ENCODE assay signal across 23 mouse cellular contexts in the genomic region with DNA sequence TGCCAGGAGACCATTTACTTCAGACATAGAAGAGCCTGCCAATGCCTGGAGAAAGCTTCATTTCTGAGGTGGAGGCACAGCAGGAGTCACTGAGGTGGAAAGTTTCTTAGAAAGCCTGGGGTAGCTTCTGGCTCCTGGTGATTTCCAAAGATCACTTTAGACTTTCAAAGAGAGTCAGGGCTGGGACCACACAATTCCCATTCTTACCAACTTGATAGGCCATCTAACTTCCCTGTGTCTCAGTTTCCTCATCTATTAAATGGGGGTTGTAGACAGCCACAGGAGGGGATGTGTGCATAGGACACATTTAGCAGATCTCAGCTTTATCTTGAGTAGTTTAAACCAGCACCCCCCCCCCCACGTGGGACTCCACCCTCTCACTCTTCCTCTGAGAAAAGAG. TPM values are rescaled to one million over a fixed set of nuclear protein-coding genes. Genes with fewer than 3 reads are reported as not detected.
A peak's percentile ranks its signal among the peaks of the same experiment; 100 is the strongest.
DNase-seq lines count a peak whose midpoint lies in the region; ATAC-seq and TF ChIP-seq lines count a peak whose summit lies in the region.
"Had no signal": no experiment of that assay in that cellular context is flagged by ENCODE, and none has a peak within 500 bp of the region (broad histone marks: within the 10 kb centered on the region; RNA-seq: fewer than 3 reads in every experiment).

No protein-coding gene starts in this region.

- TF ChIP-seq CTCF in CH12.LX (conservative IDR thresholded peaks at IDR 0.05 in 1 of 2, IDR thresholded peaks at IDR 0.05 in 1 of 2; ENCODE audit: low read depth in 2 of 2, low read length in 2 of 2): no peak

- no peaks in the 10 kb centered on the region for H3K9me3 ChIP-seq in liver, embryonic 12.5 days (replicated peaks)
- no peaks in the 10 kb centered on the region for H3K9me3 ChIP-seq in CH12.LX (replicated peaks; ENCODE audit: low read length)
- H3K9me3 ChIP-seq: embryonic facial prominence, embryonic 13.5 days; embryonic facial prominence, embryonic 15.5 days; forebrain, embryonic 10.5 days; forebrain, embryonic 12.5 days had no signal

- H3K36me3 ChIP-seq in liver, embryonic 12.5 days: no peaks in the 10 kb centered on the region
- peaks cover 0 to 20% of the 10 kb centered on the region in 2 experiments for H3K36me3 ChIP-seq in CH12.LX (replicated peaks in 1 of 2; ENCODE audit: control insufficient read depth in 1 of 2, insufficient read depth in 1 of 2, low read length in 1 of 2)
- H3K36me3 ChIP-seq: embryonic facial prominence, embryonic 13.5 days; embryonic facial prominence, embryonic 15.5 days; forebrain, embryonic 10.5 days; forebrain, embryonic 12.5 days had no signal

- ATAC-seq in liver, embryonic 12.5 days: no peak
- ATAC-seq in granulocyte monocyte progenitor cell, adult 5-6 weeks (replicated peaks; ENCODE audit: poor library complexity, severe bottlenecking): no peak
- ATAC-seq: forebrain, embryonic 14.5 days; forebrain, embryonic 16.5 days had no signal

- WGBS in liver, embryonic 12.5 days (ENCODE audit: insufficient replicate concordance): 4% methylated on average over 1 of the region's 1 CpGs

- H3K27ac ChIP-seq in liver, embryonic 12.5 days: no peak overlapping the region
- H3K27ac ChIP-seq in CH12.LX (ENCODE audit: insufficient read depth, low read depth): peak overlapping the region; percentile 85
- H3K27ac ChIP-seq: embryonic facial prominence, embryonic 13.5 days; embryonic facial prominence, embryonic 15.5 days; forebrain, embryonic 12.5 days had no signal

- no peak overlapping the region for H3K4me2 ChIP-seq in liver, embryonic 12.5 days
- H3K4me2 ChIP-seq in CH12.LX (ENCODE audit: insufficient read depth, low read depth, poor library complexity, severe bottlenecking): peak overlapping the region; percentile 46
- H3K4me2 ChIP-seq: embryonic facial prominence, embryonic 13.5 days; embryonic facial prominence, embryonic 15.5 days; forebrain, embryonic 12.5 days had no signal

- no peak for TF ChIP-seq RAD21 in CH12.LX (IDR thresholded peaks at IDR 0.05; ENCODE audit: low read depth, low read length)

- peaks cover 7% of the 10 kb centered on the region for H3K79me2 ChIP-seq in CH12.LX (replicated peaks; ENCODE audit: control insufficient read depth, extremely low read depth, insufficient read depth, poor library complexity, severe bottlenecking)

- no peak for TF ChIP-seq EP300 in CH12.LX (IDR thresholded peaks at IDR 0.05; ENCODE audit: low read length)

- H3K4me1 ChIP-seq in liver, embryonic 12.5 days: peaks cover 83% of the 10 kb centered on the region
- peaks cover 68 to 99% of the 10 kb centered on the region in 2 experiments for H3K4me1 ChIP-seq in CH12.LX (ENCODE audit: control insufficient read depth in 1 of 2, insufficient read depth in 2 of 2)

- H3K9ac ChIP-seq in liver, embryonic 12.5 days: no peak overlapping the region
- peak overlapping the region; percentile 1; the same call in 1 of the 2 replicates for H3K9ac ChIP-seq in CH12.LX (ENCODE audit: insufficient read depth, low read depth)
- H3K9ac ChIP-seq: embryonic facial prominence, embryonic 13.5 days; embryonic facial prominence, embryonic 15.5 days; forebrain, embryonic 12.5 days had no signal

- 0 out of 2 replicates have a peak, but pooled peaks cover 7% of the 10 kb centered on the region for H3K27me3 ChIP-seq in liver, embryonic 12.5 days (replicated peaks)
- H3K27me3 ChIP-seq in CH12.LX (replicated peaks): no peaks in the 10 kb centered on the region
- H3K27me3 ChIP-seq: embryonic facial prominence, embryonic 13.5 days; embryonic facial prominence, embryonic 15.5 days; forebrain, embryonic 12.5 days had no signal

- in situ Hi-C loops in CH12.LX (cut with MboI; ENCODE audit: low pct_ligation_motif_present, low pct_unique_long_range_greater_than_20kb, low sequenced_read_pairs): no loop called here

- DNase-seq in liver: peak; percentile 21
- DNase-seq in CH12.LX (ENCODE audit: extremely low read depth): peak; percentile 23
- peak; percentile 55 for DNase-seq in ES-CJ7 (ENCODE audit: low read depth, low spot score)
- DNase-seq in R1 (ENCODE audit: low read depth, low spot score): peak; percentile 49
- no peak for DNase-seq in Muller cell, postnatal 12 days (ENCODE audit: inconsistent ontology term)
- no peak for DNase-seq in kidney, postnatal 10 days
- DNase-seq: adrenal gland, adult 2 months; adrenal gland, postnatal 10 days; adrenal gland, postnatal 25 days; cerebellum, adult 8-10 months; cerebellum, adult 9-11 months; cerebellum, postnatal 14 days; cerebellum, postnatal 36 days; embryo, embryonic 11 days had no signal

- dilution Hi-C loops in CH12.LX (cut with MboI; ENCODE audit: extremely low pct_ligation_motif_present, extremely low pct_unique_long_range_greater_than_20kb, low sequenced_read_pairs): no loop called here

- H3K4me3 ChIP-seq in liver, embryonic 12.5 days: no peak overlapping the region
- no peak overlapping the region for H3K4me3 ChIP-seq in CH12.LX (replicated peaks in 1 of 3; ENCODE audit: low read depth in 2 of 3, low read length in 2 of 3, poor library complexity in 1 of 3)
- H3K4me3 ChIP-seq: embryonic facial prominence, embryonic 13.5 days; embryonic facial prominence, embryonic 15.5 days; erythroblast, embryonic 14.5 days; forebrain, embryonic 10.5 days; forebrain, embryonic 12.5 days had no signal

- TF ChIP-seq POLR2A in CH12.LX (IDR thresholded peaks at IDR 0.05; ENCODE audit: low read depth, low read length): no peak

TF ChIP-seq in CH12.LX, 34 proteins besides CTCF, POLR2A, EP300 and RAD21:
- 0 out of 2 replicates have a peak, but pooled peaks have one; percentile 53 for TF ChIP-seq SIN3A (IDR thresholded peaks at IDR 0.05; ENCODE audit: low read length)
- TF ChIP-seq SMC3 (IDR thresholded peaks at IDR 0.05; ENCODE audit: low read depth, low read length): no peak
- no peak for TF ChIP-seq JUN (IDR thresholded peaks at IDR 0.05; ENCODE audit: insufficient read depth, low read depth, low read length)
- TF ChIP-seq ETS1 (conservative IDR thresholded peaks at IDR 0.05; ENCODE audit: low read depth, low read length): no peak
- 0 out of 2 replicates have a peak, but pooled peaks have one; percentile 15 for TF ChIP-seq MEF2A (IDR thresholded peaks at IDR 0.05; ENCODE audit: borderline replicate concordance, low read depth, low read length)
- TF ChIP-seq MAX (IDR thresholded peaks at IDR 0.05; ENCODE audit: low read length): no peak
- 0 out of 2 replicates have a peak, but pooled peaks have one; percentile 5 for TF ChIP-seq NELFE (IDR thresholded peaks at IDR 0.05; ENCODE audit: low read depth, low read length)
TF ChIP-seq in CH12.LX: peak in this region for 3.

RNA-seq across cellular contexts. Expression of a gene that starts 30.9 kb away (rescaled TPM):
- polyA plus RNA-seq in liver, embryonic 12.5 days (2016; fragmentation: Nextera tagmentation; extraction: Ambion mirVana): 42.7 and 45.7 TPM in 2 replicates
- total RNA-seq in CH12.LX (2012; rRNA removed) (30.5 and 39.9 TPM in 2 replicates), CH12.LX (2014; rRNA removed) (27.5 and 31.0 TPM in 2 replicates)
- polyA plus RNA-seq in CH12.LX (2012; ENCODE audit: insufficient read length, low read depth): 36.7 and 44.7 TPM in 2 replicates
- total RNA-seq in granulocyte monocyte progenitor cell, adult 5-6 weeks (2014; fragmentation: Nextera tagmentation): 7.3 and 24.4 TPM in 2 replicates
- 7.5 TPM in 2 replicates for total RNA-seq in granulocyte monocyte progenitor cell, adult 5-6 weeks (2017)

Comparison
In these comparisons a context has a peak if more than half of its experiments do, and no peak if none do; other contexts are left out.
1. DNase-seq: peak in liver (single experiment), CH12.LX (single experiment), ES-CJ7 (single experiment) and R1 (single experiment); none in Muller cell, postnatal 12 days (single experiment) and kidney, postnatal 10 days (single experiment).